21 mouse cellular contexts compared by ENCODE assay signal in the genomic region with DNA sequence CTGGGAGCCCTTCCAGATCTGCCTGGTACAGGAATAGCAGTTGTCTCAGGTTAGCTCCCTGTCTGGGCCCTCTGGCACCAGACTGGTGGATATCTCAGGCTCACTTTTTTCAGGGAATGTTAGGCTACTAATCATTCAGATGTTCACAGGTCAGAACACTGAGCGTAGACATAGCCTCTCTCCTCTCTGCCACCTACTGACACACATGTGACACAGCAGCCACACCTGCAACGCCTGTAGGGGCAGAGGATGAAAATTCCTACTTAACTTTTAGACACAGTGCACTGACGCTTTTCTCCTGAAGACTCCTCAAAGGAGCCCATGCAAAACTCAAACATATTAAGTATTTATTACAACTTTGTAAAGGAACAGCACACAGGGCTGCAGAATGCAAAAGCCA. TPM values are rescaled to one million over a fixed set of nuclear protein-coding genes. Genes with fewer than 3 reads are reported as not detected.
A peak's percentile ranks its signal among the peaks of the same experiment; 100 is the strongest.
DNase-seq lines count a peak whose midpoint lies in the region; ATAC-seq and TF ChIP-seq lines count a peak whose summit lies in the region.
"Had no signal": no experiment of that assay in that cellular context is flagged by ENCODE, and none has a peak within 500 bp of the region (broad histone marks: within the 10 kb centered on the region; RNA-seq: fewer than 3 reads in every experiment).

No protein-coding gene starts in this region.

- peaks cover 26% of the 10 kb centered on the region for H3K36me3 ChIP-seq in hindbrain, postnatal 0 days (ENCODE audit: insufficient read depth, low read length)
- H3K36me3 ChIP-seq in hindbrain, embryonic 13.5 days = peaks cover 45% of the 10 kb centered on the region
- H3K36me3 ChIP-seq in liver, embryonic 14.5 days (replicated peaks; ENCODE audit: control insufficient read depth, insufficient read depth, low read depth) = no peaks in the 10 kb centered on the region
- H3K36me3 ChIP-seq in liver, embryonic 12.5 days = peaks cover 65% of the 10 kb centered on the region
- H3K36me3 ChIP-seq in ES-Bruce4 (ENCODE audit: control insufficient read depth, insufficient read depth, low read length, poor library complexity, severe bottlenecking) = peaks cover 21% of the 10 kb centered on the region

- no peak overlapping the region for H3K27ac ChIP-seq in hindbrain, postnatal 0 days
- H3K27ac ChIP-seq in hindbrain, embryonic 13.5 days = no peak overlapping the region
- H3K27ac ChIP-seq in liver, embryonic 14.5 days = no peak overlapping the region
- no peak overlapping the region for H3K27ac ChIP-seq in liver, embryonic 12.5 days
- no peak overlapping the region for H3K27ac ChIP-seq in ES-Bruce4 (ENCODE audit: insufficient read depth, low read length)
- H3K27ac ChIP-seq: embryonic facial prominence, embryonic 15.5 days; heart, embryonic 13.5 days; hindbrain, embryonic 14.5 days; neural tube, embryonic 12.5 days had no signal

- no peak for TF ChIP-seq EP300 in liver, embryonic 14.5 days (IDR thresholded peaks at IDR 0.05; ENCODE audit: low read depth)
- no peak for TF ChIP-seq EP300 in ES-Bruce4 (IDR thresholded peaks at IDR 0.05; ENCODE audit: insufficient read depth, low read depth, low read length)

- TF ChIP-seq CTCF in hindbrain, postnatal 0 days (IDR thresholded peaks at IDR 0.05; ENCODE audit: low read depth) = peak; percentile 28; the same call in 1 of the 2 replicates
- TF ChIP-seq CTCF in liver, embryonic 14.5 days (IDR thresholded peaks at IDR 0.05; ENCODE audit: low read depth) = peak; percentile 19; the same call in 1 of the 2 replicates
- peak; percentile 10 for TF ChIP-seq CTCF in ES-Bruce4 (IDR thresholded peaks at IDR 0.05; ENCODE audit: low read depth, low read length)

- no peak overlapping the region for H3K4me2 ChIP-seq in hindbrain, postnatal 0 days (ENCODE audit: low read depth, low read length)
- no peak overlapping the region for H3K4me2 ChIP-seq in hindbrain, embryonic 13.5 days
- no peak overlapping the region for H3K4me2 ChIP-seq in liver, embryonic 14.5 days (ENCODE audit: low read depth)
- H3K4me2 ChIP-seq in liver, embryonic 12.5 days = no peak overlapping the region
- H3K4me2 ChIP-seq: embryonic facial prominence, embryonic 15.5 days; heart, embryonic 13.5 days; hindbrain, embryonic 14.5 days; liver, embryonic 11.5 days; neural tube, embryonic 12.5 days had no signal

- no peaks in the 10 kb centered on the region for H3K27me3 ChIP-seq in hindbrain, postnatal 0 days (ENCODE audit: insufficient read depth, low read length)
- no peaks in the 10 kb centered on the region for H3K27me3 ChIP-seq in hindbrain, embryonic 13.5 days
- H3K27me3 ChIP-seq in liver, embryonic 14.5 days (ENCODE audit: control insufficient read depth, insufficient read depth, low read length) = no peaks in the 10 kb centered on the region
- no peaks in the 10 kb centered on the region for H3K27me3 ChIP-seq in liver, embryonic 12.5 days (replicated peaks)
- H3K27me3 ChIP-seq in ES-Bruce4 (ENCODE audit: control insufficient read depth, insufficient read depth, low read length, poor library complexity, severe bottlenecking) = no peaks in the 10 kb centered on the region
- H3K27me3 ChIP-seq: embryonic facial prominence, embryonic 15.5 days; heart, embryonic 13.5 days; neural tube, embryonic 12.5 days had no signal

- H3K4me3 ChIP-seq in hindbrain, postnatal 0 days (ENCODE audit: low read length) = no peak overlapping the region
- H3K4me3 ChIP-seq in hindbrain, embryonic 13.5 days = no peak overlapping the region
- H3K4me3 ChIP-seq in liver, embryonic 14.5 days (ENCODE audit: insufficient read depth in 1 of 2, low read depth in 2 of 2, low read length in 2 of 2) = no peak overlapping the region
- no peak overlapping the region for H3K4me3 ChIP-seq in liver, embryonic 12.5 days
- H3K4me3 ChIP-seq in ES-Bruce4 (ENCODE audit: low read depth, low read length) = no peak overlapping the region
- H3K4me3 ChIP-seq: embryonic facial prominence, embryonic 15.5 days; heart, embryonic 13.5 days; neural tube, embryonic 12.5 days had no signal

- no peaks in the 10 kb centered on the region for H3K9me3 ChIP-seq in hindbrain, postnatal 0 days (ENCODE audit: low read length)
- no peaks in the 10 kb centered on the region for H3K9me3 ChIP-seq in hindbrain, embryonic 13.5 days
- H3K9me3 ChIP-seq in liver, embryonic 14.5 days (ENCODE audit: control insufficient read depth, low read length) = no peaks in the 10 kb centered on the region
- H3K9me3 ChIP-seq in liver, embryonic 12.5 days (replicated peaks) = no peaks in the 10 kb centered on the region
- H3K9me3 ChIP-seq in ES-Bruce4 (replicated peaks; ENCODE audit: control insufficient read depth, insufficient read depth, low read length, poor library complexity, severe bottlenecking) = no peaks in the 10 kb centered on the region; the same call in 1 of the 2 replicates
- H3K9me3 ChIP-seq: embryonic facial prominence, embryonic 15.5 days; neural tube, embryonic 12.5 days had no signal

- no peaks in the 10 kb centered on the region for H3K4me1 ChIP-seq in hindbrain, postnatal 0 days (ENCODE audit: insufficient read depth, low read length)
- H3K4me1 ChIP-seq in hindbrain, embryonic 13.5 days (replicated peaks) = no peaks in the 10 kb centered on the region
- peaks cover 0 to 4% of the 10 kb centered on the region in 2 experiments; a peak in 1 of 4 replicates for H3K4me1 ChIP-seq in liver, embryonic 14.5 days (replicated peaks; ENCODE audit: control insufficient read depth in 2 of 2, insufficient read depth in 2 of 2, low read length in 1 of 2)
- H3K4me1 ChIP-seq in liver, embryonic 12.5 days = peaks cover 9% of the 10 kb centered on the region
- H3K4me1 ChIP-seq in ES-Bruce4 (ENCODE audit: control insufficient read depth, insufficient read depth, low read length) = peaks cover 7% of the 10 kb centered on the region
- H3K4me1 ChIP-seq: embryonic facial prominence, embryonic 15.5 days; neural tube, embryonic 12.5 days had no signal

- H3K9ac ChIP-seq in hindbrain, postnatal 0 days (replicated peaks; ENCODE audit: low read length) = no peak overlapping the region
- H3K9ac ChIP-seq in hindbrain, embryonic 13.5 days = no peak overlapping the region
- H3K9ac ChIP-seq in liver, embryonic 14.5 days (replicated peaks) = no peak overlapping the region
- H3K9ac ChIP-seq in liver, embryonic 12.5 days = no peak overlapping the region
- H3K9ac ChIP-seq in ES-Bruce4 (ENCODE audit: low read depth, poor library complexity, severe bottlenecking) = no peak overlapping the region
- H3K9ac ChIP-seq: embryonic facial prominence, embryonic 15.5 days; heart, embryonic 13.5 days; hindbrain, embryonic 14.5 days; neural tube, embryonic 12.5 days had no signal

- WGBS in hindbrain, postnatal 0 days = 77% methylated on average over 3 of the region's 3 CpGs
- 82% methylated on average over 3 of the region's 3 CpGs for WGBS in hindbrain, embryonic 13.5 days
- 68% methylated on average over 3 of the region's 3 CpGs for WGBS in liver, embryonic 14.5 days (ENCODE audit: insufficient replicate concordance)
- WGBS in liver, embryonic 12.5 days (ENCODE audit: insufficient replicate concordance) = 73% methylated on average over 3 of the region's 3 CpGs

- no peak for DNase-seq in hindbrain, postnatal 0 days (ENCODE audit: low spot score)
- DNase-seq in liver, embryonic 14.5 days (ENCODE audit: low read depth in 3 of 3, low spot score in 3 of 3) = no peak
- DNase-seq in ZHBTc4 (ENCODE audit: low read depth, low spot score) = peak; percentile 46
- DNase-seq in urinary bladder, adult 2 months (ENCODE audit: low spot score) = no peak
- DNase-seq: adrenal gland, postnatal 36 days; cerebellum, adult 9-10 months; gastrocnemius, postnatal 10 days; heart, adult 18-20 months; heart, postnatal 36 days; midbrain, embryonic 14.5 days; right cerebral cortex, postnatal 14 days; thymus, postnatal 14 days had no signal

- no peak for ATAC-seq in hindbrain, postnatal 0 days
- no peak for ATAC-seq in hindbrain, embryonic 13.5 days (ENCODE audit: low FRiP score)
- no peak for ATAC-seq in liver, embryonic 14.5 days (ENCODE audit: insufficient read depth)
- no peak for ATAC-seq in liver, embryonic 12.5 days
- ATAC-seq: forebrain, embryonic 14.5 days had no signal

- TF ChIP-seq POLR2A in ES-Bruce4 (IDR thresholded peaks at IDR 0.05; ENCODE audit: insufficient read depth, low read length) = no peak

RNA-seq across cellular contexts. Expression of a gene that starts 32.5 kb away (rescaled TPM):
- 9.5 and 16.3 TPM in 2 replicates for total RNA-seq in hindbrain, postnatal 0 days (2014; rRNA removed)
- polyA plus RNA-seq in hindbrain, postnatal 0 days (2015; fragmentation: Nextera tagmentation; extraction: Ambion mirVana) = 17.8 and 20.2 TPM in 2 replicates
- polyA plus RNA-seq in hindbrain, embryonic 13.5 days (2015; fragmentation: Nextera tagmentation; extraction: Ambion mirVana) = 16.9 and 19.4 TPM in 2 replicates
- 2.9 and 4.8 TPM in 2 replicates for polyA plus RNA-seq in liver, embryonic 14.5 days (2012; rRNA removed)
- polyA plus RNA-seq in liver, embryonic 14.5 days (2014; fragmentation: Nextera tagmentation; extraction: Ambion mirVana) = 8.2 and 9.0 TPM in 2 replicates
- 13.1 and 13.4 TPM in 2 replicates for polyA plus RNA-seq in liver, embryonic 12.5 days (2016; fragmentation: Nextera tagmentation; extraction: Ambion mirVana)
- 95.7 and 98.7 TPM in 2 replicates for polyA plus RNA-seq in ES-Bruce4 (2011; ENCODE audit: insufficient read depth, insufficient read length, low read depth, missing spikeins)
- polyA plus RNA-seq in urinary bladder, adult 2 months (2012; rRNA removed) = 57.8 and 69.1 TPM in 2 replicates

RNA-seq across cellular contexts. Expression of a gene that starts 49.7 kb away (rescaled TPM):
- 27.9 and 31.6 TPM in 2 replicates for total RNA-seq in hindbrain, postnatal 0 days (2014; rRNA removed)
- 11.4 and 12.3 TPM in 2 replicates for polyA plus RNA-seq in hindbrain, postnatal 0 days (2015; fragmentation: Nextera tagmentation; extraction: Ambion mirVana)
- 9.0 and 9.8 TPM in 2 replicates for polyA plus RNA-seq in hindbrain, embryonic 13.5 days (2015; fragmentation: Nextera tagmentation; extraction: Ambion mirVana)
- polyA plus RNA-seq in liver, embryonic 14.5 days (2012; rRNA removed) = 2.0 and 2.1 TPM in 2 replicates
- 1.4 TPM in 2 replicates for polyA plus RNA-seq in liver, embryonic 14.5 days (2014; fragmentation: Nextera tagmentation; extraction: Ambion mirVana)
- 5.8 and 6.1 TPM in 2 replicates for polyA plus RNA-seq in liver, embryonic 12.5 days (2016; fragmentation: Nextera tagmentation; extraction: Ambion mirVana)
- 60.6 and 61.9 TPM in 2 replicates for polyA plus RNA-seq in ES-Bruce4 (2011; ENCODE audit: insufficient read depth, insufficient read length, low read depth, missing spikeins)
- polyA plus RNA-seq in urinary bladder, adult 2 months (2012; rRNA removed) = 16.4 and 17.0 TPM in 2 replicates
